Mouse (Mus musculus) kidney, adult 2 months (tissue): Measurements from ENCODE around the gene BC030499.

ENCODE experiments used
- CTCF ChIP-seq: fragments of 200-500 bp; conservative IDR thresholded peaks from 2 replicates; pipeline ENCODE4 v1.5.1; 2011; ENCODE audit warnings: low read depth, mild to moderate bottlenecking, control low read depth, low read length, moderate library complexity, mixed read lengths; ENCODE audit not compliant: insufficient read depth, insufficient read length
- POLR2A ChIP-seq: fragments of 200-500 bp; IDR thresholded peaks from one replicate; pipeline ENCODE4 v1.6.1; 2011; ENCODE audit warnings: low read depth, low read length, control low read depth

GRCm38 (mm10) chr11:78322076-78322831 lies 31.6 kb downstream of the BC030499 start:
- no peak for TF ChIP-seq CTCF
- TF ChIP-seq POLR2A, result no peak
